Mouse (Mus musculus) retina, postnatal 7 days (tissue): ENCODE data around the gene Nudt21.

ENCODE experiments used
- DNase-seq: peaks from one replicate; pipeline ENCODE4 v3.0.0-alpha.2; 2012; ENCODE audit warnings: low read depth, low spot score

The Nudt21 gene

GRCm38 (mm10) chr8:94036944-94037524, at the start of gene Nudt21, which contains the start of gene Ogfod1:
TSS of gene Nudt21 (minus strand) at chr8:94037031.
TSS of gene Ogfod1 (plus strand) at chr8:94037198.
- DNase-seq: peak; percentile 99

GRCm38 (mm10) chr8:94076461-94077192, 39.8 kb upstream of the Nudt21 start:
- no peak for DNase-seq

- DNase-seq: no peak
Measured at GRCm38 (mm10) chr8:94068793-94069192, 32.0 kb upstream of the Nudt21 start.

- no peak for DNase-seq
Measured at GRCm38 (mm10) chr8:94066121-94066863, 29.5 kb upstream of the Nudt21 start.

GRCm38 (mm10) chr8:94057157-94057854, 20.5 kb upstream of the Nudt21 start:
- DNase-seq: peak; percentile 36

GRCm38 (mm10) chr8:94052696-94053095, 15.9 kb upstream of the Nudt21 start:
- no peak for DNase-seq

- no peak for DNase-seq
Measured at GRCm38 (mm10) chr8:94047845-94048244, 11.0 kb upstream of the Nudt21 start.

GRCm38 (mm10) chr8:94037806-94038205, 975 bp upstream of the Nudt21 start:
- no peak for DNase-seq

GRCm38 (mm10) chr8:94036541-94036940, 290 bp downstream of the Nudt21 start:
- DNase-seq: peak; percentile 59

GRCm38 (mm10) chr8:94035200-94035599, 1.6 kb downstream of the Nudt21 start:
- DNase-seq: no peak

GRCm38 (mm10) chr8:94033601-94034000, 3.2 kb downstream of the Nudt21 start:
- DNase-seq: no peak

GRCm38 (mm10) chr8:94029701-94030100, 7.1 kb downstream of the Nudt21 start:
- DNase-seq: no peak

- DNase-seq: no peak
Measured at GRCm38 (mm10) chr8:94023916-94024315, 12.9 kb downstream of the Nudt21 start.

GRCm38 (mm10) chr8:94013026-94013612, 23.7 kb downstream of the Nudt21 start:
- no peak for DNase-seq

- DNase-seq: peak; percentile 64
Measured at GRCm38 (mm10) chr8:94012013-94012951, 24.5 kb downstream of the Nudt21 start, which contains the start of gene Amfr. TSS of gene Amfr (minus strand) at chr8:94012842.

- DNase-seq: no peak
Measured at GRCm38 (mm10) chr8:94011076-94012012, 25.5 kb downstream of the Nudt21 start.

GRCm38 (mm10) chr8:94010101-94010705, 26.6 kb downstream of the Nudt21 start:
- DNase-seq: no peak

- no peak for DNase-seq
Measured at GRCm38 (mm10) chr8:94009243-94009845, 27.5 kb downstream of the Nudt21 start.
